Comparison of ENCODE assay signal across 14 mouse cellular contexts in the genomic region with DNA sequence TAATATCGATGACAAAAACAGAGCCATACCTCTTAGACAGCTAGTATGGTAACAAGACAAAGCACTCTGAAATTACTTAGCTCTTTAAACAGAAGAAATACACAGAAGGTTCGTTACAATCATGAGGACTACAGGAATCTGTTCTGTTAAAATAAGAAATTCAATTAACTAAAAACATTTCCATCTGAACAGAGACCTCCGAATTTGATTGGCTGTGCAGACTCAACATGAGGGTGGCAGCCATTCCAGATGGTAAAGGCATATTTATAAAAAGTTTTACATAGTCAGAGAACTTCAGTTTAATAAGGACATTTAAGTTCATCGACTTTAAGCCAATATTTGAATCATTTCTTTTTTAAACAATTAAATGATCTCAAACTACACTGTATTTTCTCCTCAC.
"Had no signal": no experiment of that assay in that cellular context is flagged by ENCODE, and none has a peak within 500 bp of the region (broad histone marks: within the 10 kb centered on the region; RNA-seq: fewer than 3 reads in every experiment).

No protein-coding gene starts in this region.

- H3K36me3 ChIP-seq: kidney, embryonic 15.5 days; liver, embryonic 13.5 days had no signal

- H3K27ac ChIP-seq: kidney, embryonic 15.5 days; left cerebral cortex, adult 2 months; liver, embryonic 13.5 days had no signal

- DNase-seq: kidney, adult 8-10 months; kidney, postnatal 10 days; kidney, postnatal 36 days; liver, embryonic 13.5 days; lung, adult 2 months; lung, postnatal 14 days; lung, postnatal 4 days; midbrain, embryonic 14.5 days; thymus, adult 2 months; thymus, postnatal 25 days had no signal

- H3K9me3 ChIP-seq: kidney, embryonic 15.5 days; liver, embryonic 13.5 days had no signal

- H3K4me3 ChIP-seq: kidney, embryonic 15.5 days; left cerebral cortex, adult 2 months; liver, embryonic 13.5 days had no signal

- H3K4me2 ChIP-seq: kidney, embryonic 15.5 days; liver, embryonic 13.5 days; midbrain, embryonic 11.5 days had no signal

- ATAC-seq: intestine, postnatal 0 days had no signal

- H3K9ac ChIP-seq: kidney, embryonic 15.5 days; liver, embryonic 13.5 days had no signal

- H3K4me1 ChIP-seq: kidney, embryonic 15.5 days; liver, embryonic 13.5 days had no signal

- H3K27me3 ChIP-seq: kidney, embryonic 15.5 days; liver, embryonic 13.5 days had no signal
